Mouse (Mus musculus): ENCODE data around the gene Tex38. TPM values are rescaled to one million over a fixed set of nuclear protein-coding genes. Genes with fewer than 3 reads are reported as not detected.

The Tex38 gene
- total RNA-seq, 2 experiments from 2014 or later = 0.55 to 0.78 TPM

Other genes with a start within 250 kb of the Tex38 start
- not detected for gene Cyp4a31, start 217.4 kb downstream of the Tex38 start, total RNA-seq (2021)
- not detected for gene Cyp4a32, start 180.0 kb downstream of the Tex38 start, total RNA-seq (2021)
- gene Cyp4b1, start 133.3 kb downstream of the Tex38 start, total RNA-seq (2021) = 10 to 100 TPM; 22.8 to 27.9 TPM
- gene Efcab14, start 43.3 kb downstream of the Tex38 start, total RNA-seq (2021) = 10 to 100 TPM; 33.4 to 37.0 TPM
- 10 to 100 TPM; 78.8 to 79.6 TPM for gene Atpaf1, start 3.8 kb upstream of the Tex38 start, total RNA-seq (2021)
- 1 to 10 TPM; 4.5 to 5.4 TPM for gene Mob3c, start 47.1 kb upstream of the Tex38 start, total RNA-seq (2021)
- gene Mknk1, start 58.2 kb upstream of the Tex38 start, total RNA-seq (2021) = 10 to 100 TPM; 19.8 to 21.9 TPM
- not detected for gene Kncn, start 103.4 kb upstream of the Tex38 start, total RNA-seq (2021)
- not detected for gene 6430628N08Rik, start 109.6 kb upstream of the Tex38 start, total RNA-seq (2021)
- not detected for gene Dmbx1, start 158.9 kb upstream of the Tex38 start, total RNA-seq (2021)
- gene Faah, start 236.9 kb upstream of the Tex38 start, total RNA-seq (2021) = under 1 TPM; 0.13 to 0.17 TPM

Measured in heart, postnatal 25 days (tissue).